In the genomic region with DNA sequence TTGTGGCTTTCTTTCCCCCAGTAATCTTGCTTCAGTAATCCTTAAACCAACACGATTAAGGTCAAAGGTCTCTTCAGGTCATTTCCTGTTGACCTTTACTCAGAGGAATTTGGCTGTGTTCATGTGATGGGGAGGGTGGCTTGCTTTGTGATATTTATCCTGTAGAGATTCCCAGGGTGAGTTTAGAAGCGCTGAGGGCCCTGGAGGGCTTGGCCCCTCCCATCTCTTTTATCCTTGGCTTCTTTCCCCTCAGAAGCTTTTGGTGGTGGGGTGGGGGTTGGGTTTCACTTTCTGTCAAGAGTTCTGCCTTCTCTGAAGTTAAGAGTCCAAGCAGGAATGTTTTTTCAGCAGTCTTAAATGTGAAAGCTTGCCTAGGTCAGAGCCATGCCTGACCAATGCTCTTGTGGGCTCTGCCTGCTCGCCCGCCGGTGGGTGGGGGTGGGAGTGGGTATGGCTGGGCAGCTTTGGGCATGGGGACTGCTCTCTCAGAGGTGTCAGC, we compare ENCODE assay signal across 8 mouse cellular contexts. TPM values are rescaled to one million over a fixed set of nuclear protein-coding genes. Genes with fewer than 3 reads are reported as not detected.
DNase-seq lines count a peak whose midpoint lies in the region; ATAC-seq lines count a peak whose summit lies in the region.

No protein-coding gene starts in this region.

- peak overlapping the region; percentile 24 for H3K4me2 ChIP-seq in hindbrain, embryonic 15.5 days
- H3K4me2 ChIP-seq in limb, embryonic 15.5 days: peak overlapping the region; percentile 24; the same call in 1 of the 2 replicates

- under 1% methylated on average over 5 of the region's 5 CpGs for WGBS in forebrain, embryonic 10.5 days
- 8% methylated on average over 5 of the region's 5 CpGs for WGBS in hindbrain, embryonic 15.5 days
- 6% methylated on average over 5 of the region's 5 CpGs for WGBS in limb, embryonic 15.5 days

- peak; percentile 68 for DNase-seq in adrenal gland, adult 2 months
- DNase-seq in adrenal gland, postnatal 25 days: no peak
- peak; percentile 61 for DNase-seq in forebrain, embryonic 10.5 days (ENCODE audit: extremely low spot score, low spot score)
- peak; percentile 61 for DNase-seq in neural tube, embryonic 10.5 days (ENCODE audit: extremely low spot score, low spot score)

- H3K36me3 ChIP-seq in forebrain, embryonic 10.5 days (replicated peaks): peaks cover 10% of the 10 kb centered on the region
- no peaks in the 10 kb centered on the region for H3K36me3 ChIP-seq in hindbrain, embryonic 15.5 days
- peaks cover 5% of the 10 kb centered on the region; the same call in 1 of the 2 replicates for H3K36me3 ChIP-seq in limb, embryonic 15.5 days

- peaks cover 7% of the 10 kb centered on the region; the same call in 1 of the 2 replicates for H3K27me3 ChIP-seq in forebrain, embryonic 10.5 days (ENCODE audit: poor library complexity, severe bottlenecking)
- no peaks in the 10 kb centered on the region for H3K27me3 ChIP-seq in hindbrain, embryonic 15.5 days
- H3K27me3 ChIP-seq in limb, embryonic 15.5 days: no peaks in the 10 kb centered on the region

- no peak overlapping the region for H3K9ac ChIP-seq in hindbrain, embryonic 15.5 days
- H3K9ac ChIP-seq in limb, embryonic 15.5 days: no peak overlapping the region

- H3K9me3 ChIP-seq in forebrain, embryonic 10.5 days: no peaks in the 10 kb centered on the region
- H3K9me3 ChIP-seq in hindbrain, embryonic 15.5 days: no peaks in the 10 kb centered on the region
- no peaks in the 10 kb centered on the region for H3K9me3 ChIP-seq in limb, embryonic 15.5 days

- ATAC-seq in hindbrain, embryonic 15.5 days (ENCODE audit: low FRiP score, low read depth): 0 out of 2 replicates have a peak, but pooled peaks have one; percentile 46
- no peak for ATAC-seq in limb, embryonic 15.5 days (ENCODE audit: insufficient number of reproducible peaks, low FRiP score, low TSS enrichment, low read depth)
- no peak for ATAC-seq in granulocyte monocyte progenitor cell, adult 5-6 weeks (replicated peaks; ENCODE audit: poor library complexity, severe bottlenecking)
- no peak for ATAC-seq in erythroblast, adult 5-6 weeks (replicated peaks; ENCODE audit: low FRiP score, poor library complexity, severe bottlenecking)

- peak overlapping the region; percentile 39 for H3K4me3 ChIP-seq in forebrain, embryonic 10.5 days
- no peak overlapping the region for H3K4me3 ChIP-seq in hindbrain, embryonic 15.5 days
- 0 out of 2 replicates have a peak overlapping the region, but pooled peaks have one; percentile 2 for H3K4me3 ChIP-seq in limb, embryonic 15.5 days

- peak overlapping the region; percentile 70 for H3K27ac ChIP-seq in forebrain, embryonic 10.5 days
- H3K27ac ChIP-seq in hindbrain, embryonic 15.5 days (replicated peaks): peak overlapping the region; percentile 29
- H3K27ac ChIP-seq in limb, embryonic 15.5 days: peak overlapping the region; percentile 75

- peaks cover 64% of the 10 kb centered on the region for H3K4me1 ChIP-seq in forebrain, embryonic 10.5 days
- peaks cover 22% of the 10 kb centered on the region for H3K4me1 ChIP-seq in hindbrain, embryonic 15.5 days (replicated peaks)
- H3K4me1 ChIP-seq in limb, embryonic 15.5 days: peaks cover 52% of the 10 kb centered on the region

RNA-seq across cellular contexts. Expression of a gene that starts 18.1 kb away (rescaled TPM):
- 10 to 100 TPM; 18.0 to 24.0 TPM for total RNA-seq in adrenal gland, adult 2 months (2021)
- polyA plus RNA-seq in adrenal gland, adult 2 months (2012; rRNA removed): 7.4 and 10.9 TPM in 2 replicates
- 23.8 and 25.8 TPM in 2 replicates for total RNA-seq in adrenal gland, postnatal 25 days (2021)
- polyA plus RNA-seq in forebrain, embryonic 10.5 days (2016; fragmentation: Nextera tagmentation; extraction: Ambion mirVana): 21.7 and 22.9 TPM in 2 replicates
- 34.1 and 38.1 TPM in 2 replicates for polyA plus RNA-seq in hindbrain, embryonic 15.5 days (2015; fragmentation: Nextera tagmentation; extraction: Ambion mirVana)
- polyA plus RNA-seq in limb, embryonic 15.5 days (2015; fragmentation: Nextera tagmentation; extraction: Ambion mirVana): 25.1 and 29.1 TPM in 2 replicates
- not detected in 2 replicates for total RNA-seq in granulocyte monocyte progenitor cell, adult 5-6 weeks (2014; fragmentation: Nextera tagmentation)
- 1.9 TPM in 1 of 2 replicates, not detected in the other for total RNA-seq in granulocyte monocyte progenitor cell, adult 5-6 weeks (2017)
- 0.42 and 0.58 TPM in 2 replicates for total RNA-seq in erythroblast, adult 5-6 weeks (2015; ENCODE audit: low replicate concordance)
- total RNA-seq in erythroblast, adult 5-6 weeks (2017; ENCODE audit: low replicate concordance): 1.5 TPM in 1 of 2 replicates, not detected in the other
